Mouse (Mus musculus) CH12.LX (cell line): ENCODE results near the gene Olfr222.

Experiments used
- CTCF ChIP-seq, 2 experiments: IDR thresholded peaks in 1 of 2; conservative IDR thresholded peaks in 1 of 2; 2 replicates each; pipeline ENCODE4 v1.5.1; 2011 to 2012; ENCODE audit warnings: low read depth in 2 of 2, low read length in 2 of 2, improper control_type of control experiment in 1 of 2, inconsistent platforms in 1 of 2, mild to moderate bottlenecking in 1 of 2, moderate library complexity in 1 of 2
- ELF1 ChIP-seq: IDR thresholded peaks from 2 replicates; pipeline ENCODE4 v1.6.1; 2014; ENCODE audit warnings: low read depth, mild to moderate bottlenecking, inconsistent platforms, low read length, improper control_type of control experiment
- EP300 ChIP-seq: IDR thresholded peaks from 2 replicates; pipeline ENCODE4 v1.6.1; 2011; ENCODE audit warnings: low read length, improper control_type of control experiment
- ETS1 ChIP-seq: conservative IDR thresholded peaks from 2 replicates; pipeline ENCODE4 v1.6.1; 2012; ENCODE audit warnings: low read depth, mild to moderate bottlenecking, inconsistent platforms, low read length, improper control_type of control experiment, moderate library complexity
- MAFK ChIP-seq: IDR thresholded peaks from 2 replicates; pipeline ENCODE4 v1.6.1; 2011; ENCODE audit warnings: low read length, improper control_type of control experiment; ENCODE audit not compliant: insufficient replicate concordance
- POLR2AphosphoS2 ChIP-seq: IDR thresholded peaks from 2 replicates; pipeline ENCODE4 v1.6.1; 2011; ENCODE audit warnings: low read depth, low read length, improper control_type of control experiment
- ZC3H11A ChIP-seq: IDR thresholded peaks from 2 replicates; pipeline ENCODE4 v1.6.1; 2012; ENCODE audit warnings: low read depth, mild to moderate bottlenecking, inconsistent platforms, low read length, improper control_type of control experiment
- ZNF384 ChIP-seq: IDR thresholded peaks from 2 replicates; pipeline ENCODE4 v1.6.1; 2012; ENCODE audit warnings: low read depth, low read length, improper control_type of control experiment, inconsistent platforms

GRCm38 (mm10) chr11:59541324-59541723 lies 34.7 kb downstream of the Olfr222 start, which contains the start of gene Nlrp3:
- TF ChIP-seq MAFK = no peak
- TF ChIP-seq ZC3H11A = no peak
- TF ChIP-seq POLR2AphosphoS2 = no peak
- TF ChIP-seq ZNF384 = no peak
- TF ChIP-seq CTCF (conservative IDR thresholded peaks at IDR 0.05 in 1 of 2, IDR thresholded peaks at IDR 0.05 in 1 of 2; ENCODE audit: low read depth in 2 of 2, low read length in 2 of 2) = no peak
- no peak for TF ChIP-seq EP300
- no peak for TF ChIP-seq ELF1
- no peak for TF ChIP-seq ETS1
